Mouse (Mus musculus): ENCODE data around the gene Snx14.
A peak's percentile ranks its signal among the peaks of the same experiment; 100 is the strongest.

Snx14 gene

GRCm38 (mm10) chr9:88344424-88344823, 94.3 kb downstream of the Snx14 start:
- DNase-seq (ENCODE audit: low read depth, low spot score), result no peak

GRCm38 (mm10) chr9:88342701-88343100, 96.1 kb downstream of the Snx14 start:
- DNase-seq (ENCODE audit: low read depth, low spot score), result no peak

GRCm38 (mm10) chr9:88342241-88342640, 96.5 kb downstream of the Snx14 start:
- no peak for DNase-seq (ENCODE audit: low read depth, low spot score)

- DNase-seq (ENCODE audit: low read depth, low spot score), result no peak
These were observed 97.9 kb downstream of the Snx14 start for GRCm38 (mm10) chr9:88340819-88341218.

GRCm38 (mm10) chr9:88335839-88336238, 102.9 kb downstream of the Snx14 start:
- DNase-seq (ENCODE audit: low read depth, low spot score), result no peak

GRCm38 (mm10) chr9:88332447-88332846, 106.3 kb downstream of the Snx14 start:
- peak; percentile 98 for DNase-seq (ENCODE audit: low read depth, low spot score)

- no peak for DNase-seq (ENCODE audit: low read depth, low spot score)
These were observed 108.4 kb downstream of the Snx14 start for GRCm38 (mm10) chr9:88330316-88330715.

GRCm38 (mm10) chr9:88329166-88329748, 109.5 kb downstream of the Snx14 start:
- DNase-seq (ENCODE audit: low read depth, low spot score), result peak; percentile 64

- DNase-seq (ENCODE audit: low read depth, low spot score), result no peak
These were observed 110.1 kb downstream of the Snx14 start for GRCm38 (mm10) chr9:88328666-88329065.

- peak; percentile 51 for DNase-seq (ENCODE audit: low read depth, low spot score)
These were observed 111.5 kb downstream of the Snx14 start, which contains the start of gene Nt5e for GRCm38 (mm10) chr9:88326930-88327901. Gene Nt5e, plus strand, starts transcription at chr9:88327197.
